Mouse (Mus musculus): ENCODE data around the gene Tnfrsf8. TPM values are rescaled to one million over a fixed set of nuclear protein-coding genes. Genes with fewer than 3 reads are reported as not detected.

Tnfrsf8 gene
- polyA plus RNA-seq, 1 experiment from 2014 or later: 0.14 TPM

DNA sequence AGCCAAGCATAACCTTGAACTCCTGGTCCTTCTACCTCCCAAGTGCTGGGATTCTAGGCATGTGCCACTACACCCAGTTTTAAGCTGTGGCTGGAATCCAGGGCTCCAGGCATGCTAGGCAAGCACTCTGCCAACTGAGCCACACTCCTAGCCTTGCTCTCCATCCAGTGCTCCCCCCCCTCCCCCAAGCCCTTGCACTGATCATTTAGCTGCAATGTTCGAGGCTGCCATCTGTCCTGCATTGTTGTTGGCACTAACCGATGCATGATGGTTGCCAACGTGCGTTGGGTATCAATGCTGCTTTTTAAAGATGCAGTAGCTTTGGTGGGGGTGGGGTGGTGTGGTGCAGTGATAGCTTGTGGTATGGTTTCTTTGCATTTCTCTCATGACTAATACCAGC is 10.9 kb downstream of the Tnfrsf8 start:
- no peaks in the 10 kb centered on the region for H3K4me1 ChIP-seq
- no peak overlapping the region for H3K4me2 ChIP-seq
- H3K9ac ChIP-seq (replicated peaks): no peak overlapping the region
- H3K4me3 ChIP-seq (replicated peaks): no peak overlapping the region
- H3K36me3 ChIP-seq: no peaks in the 10 kb centered on the region
- no peaks in the 10 kb centered on the region for H3K9me3 ChIP-seq (replicated peaks)
- WGBS: 63% methylated on average over 4 of the region's 4 CpGs
- no peak overlapping the region for H3K27ac ChIP-seq (replicated peaks)
- no peak; the same call in 1 of the 2 replicates for ATAC-seq (ENCODE audit: low FRiP score)
- no peaks in the 10 kb centered on the region for H3K27me3 ChIP-seq (replicated peaks)

DNA sequence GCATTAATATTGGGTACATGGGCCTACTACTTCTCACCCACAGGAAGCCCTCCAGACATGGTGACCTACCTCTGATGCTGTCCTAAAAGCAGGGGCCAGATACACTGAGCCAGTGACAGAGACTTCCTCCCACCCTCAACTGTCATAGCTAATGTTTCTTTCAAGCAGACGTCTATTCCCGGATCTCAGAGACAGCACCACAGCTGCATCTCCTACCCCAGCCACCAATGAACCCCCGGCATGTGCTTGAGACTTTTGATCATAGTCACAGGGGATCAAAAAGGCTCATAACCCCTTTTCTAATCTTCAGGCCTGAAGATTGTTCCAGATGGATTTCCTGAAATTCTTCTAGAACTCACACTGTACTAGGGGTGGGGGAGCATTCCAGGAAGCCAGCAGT is 12.9 kb downstream of the Tnfrsf8 start:
- 85% methylated on average over 3 of the region's 3 CpGs for WGBS
- no peaks in the 10 kb centered on the region for H3K4me1 ChIP-seq
- H3K27ac ChIP-seq (replicated peaks): no peak overlapping the region
- H3K4me2 ChIP-seq: no peak overlapping the region
- H3K9ac ChIP-seq (replicated peaks): no peak overlapping the region
- ATAC-seq (ENCODE audit: low FRiP score): no peak
- H3K27me3 ChIP-seq (replicated peaks): no peaks in the 10 kb centered on the region
- H3K36me3 ChIP-seq: no peaks in the 10 kb centered on the region
- no peak overlapping the region for H3K4me3 ChIP-seq (replicated peaks)
- no peaks in the 10 kb centered on the region for H3K9me3 ChIP-seq (replicated peaks)

DNA sequence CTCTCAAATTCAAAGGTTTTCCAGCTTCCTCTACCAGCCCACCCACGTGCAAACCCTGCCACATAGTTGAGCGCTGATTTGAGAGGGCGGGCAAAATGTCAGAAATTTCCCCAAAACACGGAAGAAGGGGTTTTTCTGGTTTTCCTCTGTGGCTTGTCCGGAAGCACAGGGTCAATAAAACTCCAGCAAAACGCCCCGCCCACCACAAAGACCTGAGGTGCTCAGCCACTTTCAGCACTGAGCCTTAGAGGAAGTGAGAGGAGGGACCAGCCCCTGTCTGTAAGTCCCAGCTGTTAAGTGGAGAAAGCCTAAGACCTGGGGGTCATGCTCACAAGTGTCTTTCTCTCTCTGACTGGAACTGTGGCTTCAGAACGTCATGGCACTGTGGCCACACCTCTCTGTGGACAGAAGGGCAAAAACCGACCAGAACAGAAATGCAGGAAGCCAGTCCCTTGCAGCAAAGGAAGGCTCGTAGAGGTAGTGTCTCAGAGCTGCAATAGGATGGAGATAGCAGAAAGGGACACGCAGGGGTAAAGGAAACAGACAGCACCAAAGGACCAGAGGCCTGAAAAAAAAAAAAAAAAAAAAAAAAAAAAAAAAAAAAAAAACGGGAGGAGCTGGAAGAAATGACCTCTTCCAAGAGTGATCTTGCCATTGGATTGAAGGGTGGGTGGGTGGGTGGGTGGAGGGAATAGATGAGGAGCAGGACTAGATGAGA is 14.6 kb downstream of the Tnfrsf8 start:
- H3K27me3 ChIP-seq (replicated peaks): no peaks in the 10 kb centered on the region
- H3K4me2 ChIP-seq: no peak overlapping the region
- H3K9me3 ChIP-seq (replicated peaks): no peaks in the 10 kb centered on the region
- H3K9ac ChIP-seq (replicated peaks): no peak overlapping the region
- no peak for ATAC-seq (ENCODE audit: low FRiP score)
- H3K27ac ChIP-seq (replicated peaks): no peak overlapping the region
- WGBS: 63% methylated on average over 11 of the region's 12 CpGs
- H3K36me3 ChIP-seq: no peaks in the 10 kb centered on the region
- H3K4me3 ChIP-seq (replicated peaks): no peak overlapping the region
- H3K4me1 ChIP-seq: no peaks in the 10 kb centered on the region

DNA sequence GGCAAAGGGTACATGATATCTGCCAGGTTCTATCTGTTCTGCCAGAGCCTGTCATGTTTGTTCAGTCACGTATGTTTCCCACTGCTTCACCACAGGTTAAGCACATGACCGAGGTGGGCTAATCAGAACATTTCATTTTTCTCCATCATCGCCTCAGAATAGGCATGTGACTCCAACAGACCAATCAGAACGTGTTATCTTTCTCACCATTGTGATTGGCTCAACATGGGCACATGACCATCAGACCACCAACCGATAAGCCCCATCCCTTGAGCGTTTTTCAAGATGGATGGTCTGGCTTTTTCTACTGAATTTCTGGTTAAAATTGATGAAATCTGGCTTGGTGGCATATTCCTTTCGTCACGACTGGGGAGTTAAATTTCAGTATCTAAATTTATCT is 15.6 kb downstream of the Tnfrsf8 start:
- Histone ChIP-seq H3K9ac (replicated peaks) (no peak overlapping the region), H3K4me2 (no peak overlapping the region), H3K9me3 (replicated peaks) (no peaks in the 10 kb centered on the region), H3K27ac (replicated peaks) (no peak overlapping the region), H3K4me3 (replicated peaks) (no peak overlapping the region), H3K4me1 (no peaks in the 10 kb centered on the region), H3K36me3 (no peaks in the 10 kb centered on the region), H3K27me3 (replicated peaks) (no peaks in the 10 kb centered on the region)
- 94% methylated on average over 8 of the region's 8 CpGs for WGBS
- no peak for ATAC-seq (ENCODE audit: low FRiP score)

DNA sequence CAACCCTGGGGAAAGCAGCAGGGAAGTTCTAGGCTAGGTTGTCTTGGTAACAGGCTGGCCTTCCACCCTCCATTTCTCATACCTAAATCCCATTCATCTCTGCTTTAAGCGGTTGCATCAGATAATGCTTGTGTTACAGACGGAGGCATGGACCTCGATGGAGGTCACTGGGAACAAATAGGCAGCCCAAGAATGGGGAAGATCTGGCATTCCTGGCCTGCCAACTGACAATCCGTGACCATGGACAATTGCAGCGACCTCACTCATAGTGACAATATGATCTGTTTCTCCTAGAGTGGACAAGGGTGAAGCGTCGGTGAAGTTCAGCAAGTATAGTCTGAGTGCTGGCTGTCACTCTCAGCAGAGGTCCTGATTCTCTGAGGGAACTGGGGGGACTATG is 16.1 kb downstream of the Tnfrsf8 start:
- no peak for ATAC-seq (ENCODE audit: low FRiP score)

DNA sequence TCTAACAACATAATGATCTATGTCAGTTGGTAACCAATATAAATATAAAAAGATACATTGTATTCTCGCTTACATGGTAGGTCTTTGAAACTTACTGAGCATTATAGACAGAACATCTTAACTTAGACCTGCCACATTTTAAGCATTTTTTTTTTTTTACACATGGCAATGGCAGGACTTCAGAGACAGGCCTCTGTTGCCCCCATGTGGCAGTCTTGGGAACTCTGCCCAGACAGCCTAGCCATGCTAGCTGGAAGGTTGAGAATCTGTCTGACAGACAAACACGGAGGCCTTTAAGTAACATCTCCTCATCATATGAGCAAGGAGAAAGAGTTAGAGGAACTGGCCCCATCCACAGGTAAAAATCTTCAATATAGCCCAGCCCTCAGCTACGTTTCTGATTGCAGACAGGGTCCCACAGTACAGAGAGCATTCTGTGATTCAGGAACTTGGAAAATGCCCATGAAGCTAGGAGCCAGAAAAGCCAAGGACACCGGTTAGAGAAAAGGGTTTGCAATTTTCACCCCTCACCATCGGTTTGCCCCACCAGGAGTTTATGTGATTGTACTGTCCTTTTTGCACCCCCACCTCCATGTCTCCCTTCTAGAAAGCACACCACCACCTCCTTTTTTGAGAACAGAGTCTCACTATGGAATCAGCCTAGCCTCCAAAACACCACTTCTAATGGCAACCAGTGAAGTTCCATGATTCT is 19.2 kb downstream of the Tnfrsf8 start:
- H3K27ac ChIP-seq (replicated peaks): no peak overlapping the region
- H3K4me2 ChIP-seq: no peak overlapping the region
- no peaks in the 10 kb centered on the region for H3K4me1 ChIP-seq
- H3K4me3 ChIP-seq (replicated peaks): no peak overlapping the region
- no peak overlapping the region for H3K9ac ChIP-seq (replicated peaks)
- H3K36me3 ChIP-seq: no peaks in the 10 kb centered on the region
- 49% methylated on average over 5 of the region's 5 CpGs for WGBS
- no peaks in the 10 kb centered on the region for H3K27me3 ChIP-seq (replicated peaks)
- peak; percentile 85 for ATAC-seq (ENCODE audit: low FRiP score)
- H3K9me3 ChIP-seq (replicated peaks): no peaks in the 10 kb centered on the region

More for the DNA sequence above, 16.1 kb downstream of the Tnfrsf8 start:
- Histone ChIP-seq H3K36me3 (no peaks in the 10 kb centered on the region), H3K9ac (replicated peaks) (no peak overlapping the region), H3K9me3 (replicated peaks) (no peaks in the 10 kb centered on the region), H3K27me3 (replicated peaks) (no peaks in the 10 kb centered on the region), H3K4me1 (no peaks in the 10 kb centered on the region), H3K4me2 (no peak overlapping the region), H3K4me3 (replicated peaks) (no peak overlapping the region), H3K27ac (replicated peaks) (no peak overlapping the region)
- 89% methylated on average over 7 of the region's 7 CpGs for WGBS

DNA sequence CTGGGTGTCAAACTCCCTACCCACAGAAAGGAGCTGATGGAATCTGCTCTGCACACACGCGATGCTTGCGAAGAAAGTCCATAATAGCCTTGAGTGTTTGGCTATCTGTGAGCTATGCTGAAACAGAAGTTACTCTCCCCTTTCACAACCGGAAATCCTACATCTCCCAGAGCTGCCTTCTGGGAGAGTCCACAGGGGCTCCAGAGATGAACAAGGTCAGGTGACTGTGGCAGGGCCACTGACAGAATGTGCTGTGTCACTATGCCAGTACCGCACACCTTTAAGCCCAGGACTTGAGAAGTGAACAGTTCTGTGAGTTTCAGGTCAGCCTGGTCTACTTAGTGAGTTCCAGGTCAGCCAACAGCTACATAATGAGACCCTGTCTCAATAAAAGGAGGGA is 20.4 kb downstream of the Tnfrsf8 start:
- Histone ChIP-seq H3K9ac (replicated peaks) (no peak overlapping the region), H3K9me3 (replicated peaks) (no peaks in the 10 kb centered on the region), H3K4me1 (no peaks in the 10 kb centered on the region), H3K27ac (replicated peaks) (no peak overlapping the region), H3K4me3 (replicated peaks) (no peak overlapping the region), H3K27me3 (replicated peaks) (no peaks in the 10 kb centered on the region), H3K36me3 (no peaks in the 10 kb centered on the region), H3K4me2 (no peak overlapping the region)
- no peak for ATAC-seq (ENCODE audit: low FRiP score)
- 91% methylated on average over 5 of the region's 5 CpGs for WGBS

DNA sequence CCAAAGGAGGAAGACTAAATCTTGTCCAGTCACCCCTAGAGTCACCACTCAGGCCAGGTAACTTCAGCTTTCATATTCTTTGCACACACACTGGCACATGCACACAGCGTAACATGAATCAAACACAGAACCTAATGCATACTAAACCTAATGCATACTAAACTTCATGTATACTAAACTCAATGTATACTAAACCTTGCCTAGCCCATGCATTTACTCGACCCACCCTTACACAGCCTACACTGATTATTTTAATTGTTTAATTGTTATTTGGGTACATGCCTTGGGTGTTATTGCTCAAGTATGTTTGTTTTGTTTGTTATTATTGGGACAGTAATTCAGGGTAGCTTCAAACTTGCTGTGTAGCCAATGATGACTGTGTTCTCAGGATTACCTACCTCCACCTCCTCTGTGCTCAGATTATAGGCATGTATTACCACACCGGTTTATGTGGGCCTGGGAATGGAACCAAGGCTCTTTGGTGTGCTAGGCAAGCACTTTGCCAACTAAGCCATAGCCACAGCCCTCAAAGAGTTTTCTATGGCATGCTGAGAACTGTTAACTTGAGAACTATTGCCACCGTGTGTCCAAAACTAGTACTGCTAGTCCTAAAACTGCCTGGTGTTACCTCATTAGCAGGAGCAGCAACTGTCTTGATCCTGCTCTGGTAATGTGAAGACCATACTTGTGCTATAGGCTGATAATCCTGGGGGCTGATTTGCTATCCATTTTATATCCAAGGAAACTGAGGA is 28.4 kb downstream of the Tnfrsf8 start:
- 47% methylated on average over 4 of the region's 4 CpGs for WGBS
- peak; percentile 88 for ATAC-seq (ENCODE audit: low FRiP score)

DNA sequence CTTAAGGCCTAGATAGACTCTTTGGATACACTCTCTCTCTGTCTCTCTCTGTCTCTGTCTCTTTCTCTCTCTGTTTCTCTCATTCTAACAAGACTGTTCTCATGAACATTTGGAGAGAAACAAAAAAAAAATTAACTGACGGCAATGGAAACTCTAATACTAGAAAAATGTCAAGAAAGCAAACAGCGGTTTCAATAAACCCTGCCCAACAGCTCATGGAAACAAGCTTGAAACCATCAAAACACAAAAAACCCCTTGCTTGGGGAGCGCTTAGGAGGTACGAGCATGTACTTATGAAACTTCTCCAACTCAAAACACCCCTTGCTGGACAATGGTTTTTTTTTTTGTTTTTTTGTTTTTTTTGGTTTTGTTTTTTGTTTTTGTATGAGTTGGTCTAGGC is 30.3 kb downstream of the Tnfrsf8 start:
- no peak overlapping the region for H3K27ac ChIP-seq (replicated peaks)
- no peaks in the 10 kb centered on the region for H3K36me3 ChIP-seq
- H3K4me2 ChIP-seq: no peak overlapping the region
- H3K9me3 ChIP-seq (replicated peaks): no peaks in the 10 kb centered on the region
- no peak overlapping the region for H3K4me3 ChIP-seq (replicated peaks)
- no peaks in the 10 kb centered on the region for H3K4me1 ChIP-seq
- ATAC-seq (ENCODE audit: low FRiP score): no peak
- WGBS: 95% methylated on average over 4 of the region's 4 CpGs
- no peak overlapping the region for H3K9ac ChIP-seq (replicated peaks)
- no peaks in the 10 kb centered on the region for H3K27me3 ChIP-seq (replicated peaks)

More for the DNA sequence above, 28.4 kb downstream of the Tnfrsf8 start:
- Histone ChIP-seq H3K4me3 (replicated peaks) (no peak overlapping the region), H3K27ac (replicated peaks) (no peak overlapping the region), H3K27me3 (replicated peaks) (no peaks in the 10 kb centered on the region), H3K9ac (replicated peaks) (no peak overlapping the region), H3K4me1 (no peaks in the 10 kb centered on the region), H3K4me2 (no peak overlapping the region), H3K36me3 (no peaks in the 10 kb centered on the region), H3K9me3 (replicated peaks) (no peaks in the 10 kb centered on the region)

DNA sequence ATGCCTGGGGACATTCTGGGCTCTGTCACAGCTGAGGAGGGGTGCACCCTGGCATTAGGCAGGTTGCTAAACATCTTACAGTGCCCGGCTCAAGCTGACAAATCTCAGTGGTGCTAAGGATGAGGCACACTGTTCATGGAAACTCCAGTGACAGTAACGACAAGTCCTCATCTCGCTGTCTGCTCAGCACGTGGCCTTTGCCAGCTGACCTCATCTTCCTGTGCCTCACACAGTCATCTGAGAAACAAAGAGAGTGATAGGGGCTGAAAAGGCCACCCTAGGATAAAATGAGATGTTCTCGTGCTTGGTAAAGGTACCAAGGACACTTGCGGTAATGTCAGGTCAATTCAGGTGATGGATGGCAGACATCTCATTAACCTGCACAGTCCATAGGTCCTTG is 31.5 kb downstream of the Tnfrsf8 start:
- no peak overlapping the region for H3K27ac ChIP-seq (replicated peaks)
- no peak overlapping the region for H3K4me2 ChIP-seq
- H3K9ac ChIP-seq (replicated peaks): no peak overlapping the region
- WGBS: 74% methylated on average over 6 of the region's 6 CpGs
- H3K4me1 ChIP-seq: no peaks in the 10 kb centered on the region
- no peaks in the 10 kb centered on the region for H3K36me3 ChIP-seq
- no peaks in the 10 kb centered on the region for H3K9me3 ChIP-seq (replicated peaks)
- no peak overlapping the region for H3K4me3 ChIP-seq (replicated peaks)
- H3K27me3 ChIP-seq (replicated peaks): no peaks in the 10 kb centered on the region
- ATAC-seq (ENCODE audit: low FRiP score): no peak

DNA sequence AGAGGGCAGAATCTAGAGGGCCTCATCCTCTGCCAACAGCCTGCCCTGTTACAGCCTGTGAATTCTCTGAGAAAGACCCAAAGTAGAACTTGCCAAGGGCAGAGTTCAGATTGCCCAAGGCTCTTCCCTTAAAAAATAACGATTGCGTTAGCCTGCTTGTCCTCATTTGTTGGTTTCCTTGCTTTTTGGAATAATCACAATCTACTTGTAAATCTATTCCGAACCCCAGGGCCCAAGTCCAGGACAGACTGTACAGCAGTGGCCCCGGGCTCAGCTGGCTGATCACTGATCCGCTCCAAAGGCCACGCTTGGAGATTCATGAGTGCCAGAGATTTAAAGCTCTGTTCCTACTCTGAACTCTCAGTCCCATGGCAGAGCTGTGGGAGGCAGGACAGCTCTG is 34.0 kb downstream of the Tnfrsf8 start:
- Histone ChIP-seq H3K9me3 (replicated peaks) (no peaks in the 10 kb centered on the region), H3K9ac (replicated peaks) (no peak overlapping the region), H3K4me2 (no peak overlapping the region), H3K4me3 (replicated peaks) (no peak overlapping the region), H3K27ac (replicated peaks) (no peak overlapping the region), H3K27me3 (replicated peaks) (no peaks in the 10 kb centered on the region), H3K36me3 (no peaks in the 10 kb centered on the region), H3K4me1 (no peaks in the 10 kb centered on the region)
- no peak for ATAC-seq (ENCODE audit: low FRiP score)
- WGBS: 83% methylated on average over 6 of the region's 6 CpGs
